In genomic region chr10:120035824-120036223, GRCm38 (mm10) we compare ENCODE assay signal across 25 mouse cellular contexts.
DNase-seq lines count a peak whose midpoint lies in the region; ATAC-seq and TF ChIP-seq lines count a peak whose summit lies in the region.
"Had no signal": no experiment of that assay in that cellular context is flagged by ENCODE, and none has a peak within 500 bp of the region (broad histone marks: within the 10 kb centered on the region; RNA-seq: fewer than 3 reads in every experiment).

No protein-coding gene starts in this region.

- no peak overlapping the region for H3K27ac ChIP-seq in embryonic facial prominence, embryonic 11.5 days (replicated peaks; ENCODE audit: low read depth, low read length)
- no peak overlapping the region for H3K27ac ChIP-seq in embryonic facial prominence, embryonic 10.5 days (replicated peaks)
- no peak overlapping the region for H3K27ac ChIP-seq in forebrain, embryonic 11.5 days (ENCODE audit: low read depth, low read length)
- no peak overlapping the region for H3K27ac ChIP-seq in hindbrain, embryonic 16.5 days (ENCODE audit: low read depth, low read length)
- H3K27ac ChIP-seq in midbrain, postnatal 0 days (ENCODE audit: low read depth, low read length) = 0 out of 2 replicates have a peak overlapping the region, but pooled peaks have one; percentile 32
- no peak overlapping the region for H3K27ac ChIP-seq in left cerebral cortex, adult 2 months
- H3K27ac ChIP-seq: heart, adult 2 months; limb, embryonic 12.5 days; liver, embryonic 12.5 days had no signal

- no peaks in the 10 kb centered on the region for H3K27me3 ChIP-seq in embryonic facial prominence, embryonic 11.5 days (ENCODE audit: control insufficient read depth, insufficient read depth, low read length)
- no peaks in the 10 kb centered on the region for H3K27me3 ChIP-seq in embryonic facial prominence, embryonic 10.5 days (replicated peaks; ENCODE audit: low read depth, poor library complexity, severe bottlenecking)
- no peaks in the 10 kb centered on the region for H3K27me3 ChIP-seq in forebrain, embryonic 11.5 days (ENCODE audit: control insufficient read depth, insufficient read depth, low read length)
- H3K27me3 ChIP-seq in hindbrain, embryonic 16.5 days (replicated peaks; ENCODE audit: control insufficient read depth, insufficient read depth, low read length) = no peaks in the 10 kb centered on the region
- no peaks in the 10 kb centered on the region for H3K27me3 ChIP-seq in midbrain, postnatal 0 days (ENCODE audit: insufficient read depth, low read length)
- H3K27me3 ChIP-seq: limb, embryonic 12.5 days; liver, embryonic 12.5 days had no signal

- DNase-seq in embryonic facial prominence, embryonic 11.5 days (ENCODE audit: low spot score) = no peak
- DNase-seq in embryonic facial prominence, embryonic 10.5 days (ENCODE audit: low spot score) = no peak
- DNase-seq in forebrain, embryonic 11.5 days (ENCODE audit: low spot score) = no peak
- no peak for DNase-seq in midbrain, postnatal 0 days (ENCODE audit: low spot score)
- no peak for DNase-seq in left cerebral cortex, adult 2 months (ENCODE audit: extremely low spot score in 1 of 2, low spot score in 2 of 2)
- DNase-seq in urinary bladder, postnatal 25 days (ENCODE audit: low spot score) = no peak
- no peak for DNase-seq in frontal cortex, adult 2 months (ENCODE audit: extremely low spot score in 1 of 2, low spot score in 1 of 2)
- DNase-seq: adrenal gland, postnatal 14 days; cerebellum, adult 18-20 months; cerebellum, postnatal 25 days; gastrocnemius, postnatal 14 days; heart, adult 2 months; heart, postnatal 4 days; kidney, postnatal 4 days; layer of hippocampus, adult 9-11 months; lung, embryonic 14.5 days; lung, postnatal 4 days; spleen, adult 18-20 months; thymus, postnatal 4 days had no signal

- no peak for TF ChIP-seq CTCF in midbrain, postnatal 0 days (IDR thresholded peaks at IDR 0.05)
- TF ChIP-seq CTCF in left cerebral cortex, adult 2 months (IDR thresholded peaks at IDR 0.05) = no peak

- H3K4me1 ChIP-seq in embryonic facial prominence, embryonic 11.5 days (ENCODE audit: control insufficient read depth, insufficient read depth, low read length) = no peaks in the 10 kb centered on the region
- 0 out of 2 replicates have a peak, but pooled peaks cover 9% of the 10 kb centered on the region for H3K4me1 ChIP-seq in embryonic facial prominence, embryonic 10.5 days
- 0 out of 2 replicates have a peak, but pooled peaks cover 5% of the 10 kb centered on the region for H3K4me1 ChIP-seq in forebrain, embryonic 11.5 days (replicated peaks; ENCODE audit: control insufficient read depth, insufficient read depth, low read length)
- peaks cover 9% of the 10 kb centered on the region for H3K4me1 ChIP-seq in hindbrain, embryonic 16.5 days (ENCODE audit: control insufficient read depth, insufficient read depth, low read depth, low read length)
- peaks cover 7% of the 10 kb centered on the region; the same call in 1 of the 2 replicates for H3K4me1 ChIP-seq in midbrain, postnatal 0 days (ENCODE audit: insufficient read depth, low read length)
- H3K4me1 ChIP-seq: limb, embryonic 12.5 days; liver, embryonic 12.5 days had no signal

- H3K36me3 ChIP-seq in embryonic facial prominence, embryonic 11.5 days (replicated peaks; ENCODE audit: control insufficient read depth, insufficient read depth, low read depth, low read length) = no peaks in the 10 kb centered on the region
- no peaks in the 10 kb centered on the region; the same call in 1 of the 2 replicates for H3K36me3 ChIP-seq in embryonic facial prominence, embryonic 10.5 days (replicated peaks)
- H3K36me3 ChIP-seq in forebrain, embryonic 11.5 days (ENCODE audit: control insufficient read depth, insufficient read depth, low read length) = no peaks in the 10 kb centered on the region
- H3K36me3 ChIP-seq in hindbrain, embryonic 16.5 days (ENCODE audit: control insufficient read depth, insufficient read depth, low read length) = no peaks in the 10 kb centered on the region; the same call in 1 of the 2 replicates
- H3K36me3 ChIP-seq in midbrain, postnatal 0 days (ENCODE audit: insufficient read depth, low read length) = peaks cover 6% of the 10 kb centered on the region; the same call in 1 of the 2 replicates
- H3K36me3 ChIP-seq: G1E; limb, embryonic 12.5 days; liver, embryonic 12.5 days had no signal

- no peak overlapping the region for H3K4me3 ChIP-seq in embryonic facial prominence, embryonic 11.5 days (ENCODE audit: low read depth, low read length)
- H3K4me3 ChIP-seq in embryonic facial prominence, embryonic 10.5 days = no peak overlapping the region
- no peak overlapping the region for H3K4me3 ChIP-seq in forebrain, embryonic 11.5 days (ENCODE audit: low read depth, low read length)
- H3K4me3 ChIP-seq in hindbrain, embryonic 16.5 days (ENCODE audit: low read length) = no peak overlapping the region
- H3K4me3 ChIP-seq in midbrain, postnatal 0 days (ENCODE audit: low read depth, low read length) = no peak overlapping the region
- no peak overlapping the region for H3K4me3 ChIP-seq in left cerebral cortex, adult 2 months
- H3K4me3 ChIP-seq: heart, adult 2 months; limb, embryonic 12.5 days; liver, embryonic 12.5 days had no signal

- H3K9ac ChIP-seq in embryonic facial prominence, embryonic 11.5 days (replicated peaks; ENCODE audit: low read length) = no peak overlapping the region
- no peak overlapping the region for H3K9ac ChIP-seq in forebrain, embryonic 11.5 days (ENCODE audit: low read length)
- no peak overlapping the region for H3K9ac ChIP-seq in hindbrain, embryonic 16.5 days (ENCODE audit: low read depth, low read length)
- 0 out of 2 replicates have a peak overlapping the region, but pooled peaks have one; percentile 8 for H3K9ac ChIP-seq in midbrain, postnatal 0 days (replicated peaks; ENCODE audit: low read length, poor library complexity, severe bottlenecking)
- H3K9ac ChIP-seq: limb, embryonic 12.5 days; liver, embryonic 12.5 days; lung, embryonic 14.5 days had no signal

- WGBS in embryonic facial prominence, embryonic 11.5 days = 70% methylated on average over 6 of the region's 6 CpGs
- WGBS in embryonic facial prominence, embryonic 10.5 days = 70% methylated on average over 6 of the region's 6 CpGs
- 45% methylated on average over 6 of the region's 6 CpGs for WGBS in forebrain, embryonic 11.5 days
- 27% methylated on average over 6 of the region's 6 CpGs for WGBS in hindbrain, embryonic 16.5 days
- WGBS in midbrain, postnatal 0 days = 24% methylated on average over 6 of the region's 6 CpGs

- ATAC-seq in embryonic facial prominence, embryonic 11.5 days (replicated peaks; ENCODE audit: insufficient number of reproducible peaks, low FRiP score, low TSS enrichment, low read depth) = peak; percentile 34; the same call in 1 of the 2 replicates
- no peak; the same call in 1 of the 2 replicates for ATAC-seq in forebrain, embryonic 11.5 days (replicated peaks; ENCODE audit: low FRiP score)
- ATAC-seq in hindbrain, embryonic 16.5 days = 0 out of 2 replicates have a peak, but pooled peaks have one; percentile 40
- peak; percentile 58 for ATAC-seq in midbrain, postnatal 0 days (ENCODE audit: low FRiP score)
- ATAC-seq: activated CD4-positive, CD25-positive, alpha-beta regulatory T cell, adult 4 months; intestine, embryonic 16.5 days; liver, embryonic 12.5 days had no signal

- no peaks in the 10 kb centered on the region for H3K9me3 ChIP-seq in embryonic facial prominence, embryonic 11.5 days (replicated peaks; ENCODE audit: control insufficient read depth, low read length)
- H3K9me3 ChIP-seq in embryonic facial prominence, embryonic 10.5 days = no peaks in the 10 kb centered on the region
- H3K9me3 ChIP-seq in forebrain, embryonic 11.5 days (ENCODE audit: control insufficient read depth, low read length) = no peaks in the 10 kb centered on the region
- H3K9me3 ChIP-seq in hindbrain, embryonic 16.5 days (ENCODE audit: control insufficient read depth, low read length) = no peaks in the 10 kb centered on the region
- H3K9me3 ChIP-seq in midbrain, postnatal 0 days (ENCODE audit: low read length) = no peaks in the 10 kb centered on the region
- H3K9me3 ChIP-seq: limb, embryonic 12.5 days; liver, embryonic 12.5 days had no signal

- no peak overlapping the region for H3K4me2 ChIP-seq in embryonic facial prominence, embryonic 11.5 days (ENCODE audit: low read depth, low read length)
- peak overlapping the region; percentile 33; the same call in 1 of the 2 replicates for H3K4me2 ChIP-seq in forebrain, embryonic 11.5 days (ENCODE audit: low read depth, low read length, severe bottlenecking)
- peak overlapping the region; percentile 0 for H3K4me2 ChIP-seq in hindbrain, embryonic 16.5 days (ENCODE audit: low read length)
- H3K4me2 ChIP-seq in midbrain, postnatal 0 days (ENCODE audit: low read depth, low read length, poor library complexity, severe bottlenecking) = peak overlapping the region; percentile 36
- H3K4me2 ChIP-seq: limb, embryonic 12.5 days; liver, embryonic 12.5 days; lung, embryonic 14.5 days had no signal

- intact Hi-C loops in left cerebral cortex, adult 2 months (cut with DNase I) = loop anchor here (10.0 kb wide), 1 partner anchor 221 kb away; no protein-coding TSS in a partner anchor
